Mouse (Mus musculus) G1E (cell line): Measurements from ENCODE around the gene Bloc1s4.
"Not testable (repeated sequence)": the region's sequence is repeated elsewhere in the genome, so short reads cannot be mapped to it uniquely, and the experiment has no call there.

Experiments used
- CTCF ChIP-seq: IDR thresholded peaks from 2 replicates; pipeline ENCODE4 v1.5.1; 2012; ENCODE audit warnings: low read depth, low read length, inconsistent platforms, mixed read lengths
- GATA1 ChIP-seq: IDR thresholded peaks from 2 replicates; pipeline ENCODE4 v1.6.1; 2012; ENCODE audit warnings: borderline replicate concordance, low read length, inconsistent platforms, mixed read lengths
- GATA2 ChIP-seq: IDR thresholded peaks from 2 replicates; pipeline ENCODE4 v1.6.1; 2012; ENCODE audit warnings: low read depth, low read length, inconsistent platforms, borderline replicate concordance
- POLR2AphosphoS5 ChIP-seq: IDR thresholded peaks from 2 replicates; pipeline ENCODE4 v1.6.1; 2012; ENCODE audit warnings: low read depth, low read length, inconsistent platforms; ENCODE audit not compliant: insufficient replicate concordance
- TAL1 ChIP-seq: conservative IDR thresholded peaks from 2 replicates; pipeline ENCODE4 v1.6.1; 2012; ENCODE audit warnings: low read depth, low read length, inconsistent platforms, mixed read lengths

DNA sequence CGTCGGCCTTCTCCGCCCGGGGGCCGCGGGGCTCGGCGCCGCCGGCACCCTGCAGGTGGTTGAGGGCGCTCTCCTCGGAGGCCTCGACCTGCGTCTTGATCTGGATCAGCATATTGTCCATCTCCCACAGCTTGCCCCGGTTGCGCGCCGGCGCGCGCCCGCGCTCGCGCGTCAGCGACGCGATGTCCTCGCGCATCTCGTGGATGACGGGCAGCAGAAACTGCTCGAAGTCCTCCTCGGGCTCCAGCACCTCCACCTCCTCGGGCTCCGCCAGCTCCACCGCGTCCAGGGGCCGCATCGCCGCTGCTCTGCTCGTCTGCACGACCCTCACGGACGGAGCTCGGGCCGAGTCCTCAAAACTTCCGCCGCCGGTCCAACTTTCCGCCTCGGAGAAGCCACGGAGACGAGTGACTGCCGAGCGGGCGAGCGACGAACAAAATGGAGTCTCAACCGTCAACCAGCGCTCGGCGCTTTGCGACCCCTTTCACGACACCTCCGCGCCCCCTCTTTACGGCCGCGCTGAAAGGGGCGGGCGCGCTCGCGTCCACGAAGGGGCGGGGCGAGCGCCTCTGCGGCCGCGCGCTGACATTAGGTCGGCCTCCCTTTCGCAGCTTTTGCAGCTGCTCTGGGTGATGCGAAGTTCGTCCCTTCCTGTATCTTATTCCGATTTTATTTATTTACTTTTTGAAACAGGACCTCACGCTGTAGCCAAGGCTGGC is 48.0 kb upstream of the Bloc1s4 start, which contains the start of gene Mrfap1:
- TF ChIP-seq GATA2, CTCF, POLR2AphosphoS5, GATA1, TAL1: not testable (repeated sequence)
